Mouse (Mus musculus): ENCODE measurements around the gene Cept1.

- TF ChIP-seq CTCF (IDR thresholded peaks at IDR 0.05; ENCODE audit: low read depth), result no peak
- no peak for TF ChIP-seq EP300 (IDR thresholded peaks at IDR 0.05; ENCODE audit: low read depth)
Observed at GRCm38 (mm10) chr3:106579296-106579695, 31.7 kb upstream of the Cept1 start.

Measured in liver, postnatal 0 days (tissue).